Mouse (Mus musculus): ENCODE results near the gene Zbtb11.

DNA sequence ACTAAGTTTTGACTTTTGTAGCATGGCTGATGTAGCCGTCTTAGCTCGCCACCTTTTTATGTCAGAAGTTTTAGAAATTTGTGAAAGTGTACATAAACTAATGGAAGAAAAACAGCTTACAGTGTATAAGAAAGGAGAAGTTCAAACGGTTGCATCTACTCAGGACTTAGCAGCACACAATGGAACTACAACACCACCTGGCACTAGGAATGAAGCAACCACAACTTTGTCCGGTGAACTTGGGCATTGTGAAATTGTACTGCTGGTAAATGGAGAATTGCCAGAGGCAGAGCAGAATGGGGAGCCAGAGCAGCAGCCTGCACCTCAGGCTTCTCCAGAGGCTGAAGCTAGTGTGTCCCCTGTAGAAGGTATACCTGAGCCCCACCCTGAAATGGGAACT lies 16.6 kb downstream of the Zbtb11 start:
- TF ChIP-seq POLR2A (IDR thresholded peaks at IDR 0.05; ENCODE audit: control insufficient read depth, low read depth, low read length) (no peak), CTCF (IDR thresholded peaks at IDR 0.05; ENCODE audit: control insufficient read depth, insufficient read depth, insufficient replicate concordance, low read depth, low read length) (no peak)
